Mouse (Mus musculus): ENCODE results near the gene F2rl1.

- TF ChIP-seq POLR2A (IDR thresholded peaks at IDR 0.05; ENCODE audit: low read depth, low read length) (no peak), CTCF (IDR thresholded peaks at IDR 0.05; ENCODE audit: extremely low read depth, insufficient read depth, insufficient read length, insufficient replicate concordance) (no peak)
These were observed 23.3 kb upstream of the F2rl1 start for GRCm38 (mm10) chr13:95548291-95548789.

Measured in spleen, adult 2 months (tissue).